Mouse (Mus musculus): ENCODE measurements around the gene Supt3. TPM values are rescaled to one million over a fixed set of nuclear protein-coding genes. Genes with fewer than 3 reads are reported as not detected.

Gene Supt3
- total RNA-seq, 2 experiments from 2014 or later, result 14.4 to 16.6 TPM

- DNase-seq (ENCODE audit: low spot score in 2 of 2), result peak; percentile 38 to 43
These were observed 342.8 kb downstream of the Supt3 start for GRCm38 (mm10) chr17:45119609-45120201.

GRCm38 (mm10) chr17:45123856-45124255 lies 346.9 kb downstream of the Supt3 start:
- DNase-seq (ENCODE audit: low spot score in 2 of 2), result no peak

- no peak for DNase-seq (ENCODE audit: low spot score in 2 of 2)
These were observed 351.7 kb downstream of the Supt3 start for GRCm38 (mm10) chr17:45128611-45129010.

- no peak for DNase-seq (ENCODE audit: low spot score in 2 of 2)
These were observed 356.8 kb downstream of the Supt3 start for GRCm38 (mm10) chr17:45133501-45134400.

DNA sequence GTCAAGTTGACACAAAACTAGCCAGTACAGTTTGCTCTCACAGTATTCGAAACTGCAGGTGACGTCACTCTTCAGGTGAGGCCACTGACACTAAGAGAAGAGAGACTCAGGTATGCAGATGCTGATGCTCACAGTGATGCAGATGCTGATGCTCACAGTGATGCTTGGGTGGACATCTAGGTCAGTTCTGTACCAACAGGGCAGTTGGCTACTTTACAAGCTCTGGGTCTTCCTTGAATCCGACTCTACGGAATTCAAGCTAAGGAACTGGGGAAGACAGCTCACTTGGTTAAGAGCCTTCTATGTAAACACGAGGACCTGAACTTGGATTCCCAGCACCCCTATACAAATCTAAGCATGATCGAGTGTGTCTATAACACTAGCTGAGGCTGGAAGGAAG lies 359.5 kb downstream of the Supt3 start:
- no peak for DNase-seq (ENCODE audit: low spot score in 2 of 2)

DNA sequence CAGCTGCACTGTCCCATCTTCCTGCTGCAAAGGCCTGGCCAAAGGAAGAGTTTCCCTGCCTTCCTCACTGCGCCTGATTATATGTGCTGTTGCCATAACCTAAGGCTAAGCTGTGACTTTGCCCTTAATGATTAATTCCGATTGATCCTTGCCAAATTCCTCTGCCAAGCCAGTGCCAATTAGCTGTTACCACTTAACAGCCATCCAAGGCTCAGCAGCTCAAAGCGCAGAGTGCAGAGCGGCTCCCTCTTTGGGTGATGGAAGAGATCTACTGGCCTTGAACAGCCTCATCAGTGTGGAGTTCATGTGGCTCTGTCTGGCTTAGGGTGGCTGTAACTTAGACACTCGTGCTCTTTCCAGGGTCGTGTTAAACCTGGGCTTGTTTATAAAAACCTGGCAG lies 366.1 kb downstream of the Supt3 start:
- no peak for DNase-seq (ENCODE audit: low spot score in 2 of 2)

GRCm38 (mm10) chr17:45144656-45145055 lies 367.7 kb downstream of the Supt3 start:
- DNase-seq (ENCODE audit: low spot score in 2 of 2), result no peak

GRCm38 (mm10) chr17:45151312-45151929 lies 374.5 kb downstream of the Supt3 start:
- no peak for DNase-seq (ENCODE audit: low spot score in 2 of 2)

DNA sequence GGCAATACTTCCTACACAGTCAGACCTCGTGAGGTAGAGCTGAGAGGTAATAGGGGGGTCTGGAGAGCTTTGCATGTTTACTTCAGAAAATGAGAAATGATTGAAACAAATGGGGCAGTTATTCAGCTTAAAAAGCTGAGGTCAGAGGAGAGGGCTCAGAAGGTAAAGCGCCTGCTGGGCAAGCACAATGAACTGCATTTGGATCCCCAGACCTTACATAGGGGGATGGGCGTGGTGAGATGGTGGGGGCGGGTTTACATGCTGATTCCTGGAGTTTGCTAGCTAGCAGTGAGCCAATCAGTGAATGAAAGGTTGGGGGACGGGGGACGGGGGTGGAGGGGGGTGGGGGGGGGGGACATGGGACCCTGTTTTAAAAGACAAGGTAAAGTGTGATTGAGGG lies 376.8 kb downstream of the Supt3 start:
- DNase-seq (ENCODE audit: low spot score in 2 of 2), result no peak

GRCm38 (mm10) chr17:45158171-45158691 lies 381.3 kb downstream of the Supt3 start:
- no peak for DNase-seq (ENCODE audit: low spot score in 2 of 2)

DNA sequence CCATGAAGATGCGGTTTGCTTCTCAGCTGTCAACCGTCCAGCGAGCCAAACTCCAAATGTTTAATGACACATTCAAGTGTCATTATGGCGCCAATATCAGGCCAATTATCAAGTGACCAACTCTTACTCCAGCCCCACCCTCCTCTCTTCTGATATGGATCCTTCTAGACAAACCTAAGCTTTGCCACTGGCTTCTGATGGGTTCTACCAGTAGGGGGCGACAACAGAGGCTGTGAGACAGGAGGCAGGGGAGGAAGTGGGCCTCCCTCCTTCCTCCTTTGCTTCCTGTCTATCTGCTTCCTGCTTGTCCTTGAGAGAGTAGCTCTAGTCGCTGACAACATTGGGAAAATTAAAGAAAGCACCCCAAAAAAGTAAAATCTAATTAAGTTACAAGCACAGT lies 383.7 kb downstream of the Supt3 start:
- no peak for DNase-seq (ENCODE audit: low spot score in 2 of 2)

DNA sequence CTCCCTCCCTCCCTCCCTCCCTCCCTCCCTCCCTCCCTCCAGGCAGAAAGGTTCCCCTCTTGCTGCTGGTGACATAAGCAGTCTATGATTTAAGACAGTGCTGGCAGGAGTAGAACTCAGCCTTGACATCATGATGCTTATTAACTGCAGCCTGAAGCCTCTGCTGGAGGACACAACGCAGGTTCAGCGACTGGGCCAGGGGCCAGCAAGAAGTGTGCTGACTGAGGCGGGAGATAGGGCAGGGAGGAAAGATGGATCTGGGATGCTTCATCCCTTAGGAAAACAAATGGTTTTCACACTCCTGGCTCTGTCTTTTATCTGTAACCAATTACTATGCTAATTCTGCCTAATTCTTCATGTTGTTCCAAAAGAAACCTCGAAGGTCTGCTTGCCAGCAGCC lies 388.8 kb downstream of the Supt3 start:
- no peak for DNase-seq (ENCODE audit: low spot score in 2 of 2)

Other genes starting within 250 kb of the Supt3 start
- gene Runx2, start 37.6 kb downstream of the Supt3 start, total RNA-seq (2021), result 1 to 10 TPM; 5.7 to 6.8 TPM